Mouse (Mus musculus): ENCODE measurements around the gene Rell1.
"Not testable (repeated sequence)": the region's sequence is repeated elsewhere in the genome, so short reads cannot be mapped to it uniquely, and the experiment has no call there.

Gene Rell1

GRCm38 (mm10) chr5:63906149-63907093 lies 62.3 kb downstream of the Rell1 start:
- peak; percentile 72 for ATAC-seq (ENCODE audit: insufficient number of reproducible peaks, low FRiP score, low TSS enrichment)

GRCm38 (mm10) chr5:63903329-63903728 lies 65.4 kb downstream of the Rell1 start:
- ATAC-seq (ENCODE audit: insufficient number of reproducible peaks, low FRiP score, low TSS enrichment): no peak

- ATAC-seq (ENCODE audit: insufficient number of reproducible peaks, low FRiP score, low TSS enrichment): no peak
These were observed 70.9 kb downstream of the Rell1 start for GRCm38 (mm10) chr5:63897820-63898110.

- ATAC-seq (ENCODE audit: insufficient number of reproducible peaks, low FRiP score, low TSS enrichment): not testable (repeated sequence)
These were observed 71.5 kb downstream of the Rell1 start for GRCm38 (mm10) chr5:63897001-63897819.

- ATAC-seq (ENCODE audit: insufficient number of reproducible peaks, low FRiP score, low TSS enrichment): no peak
These were observed 76.8 kb downstream of the Rell1 start for GRCm38 (mm10) chr5:63891912-63892311.

GRCm38 (mm10) chr5:63891241-63891640 lies 77.5 kb downstream of the Rell1 start:
- no peak for ATAC-seq (ENCODE audit: insufficient number of reproducible peaks, low FRiP score, low TSS enrichment)

- ATAC-seq (ENCODE audit: insufficient number of reproducible peaks, low FRiP score, low TSS enrichment): no peak
These were observed 81.6 kb downstream of the Rell1 start for GRCm38 (mm10) chr5:63887111-63887510.

GRCm38 (mm10) chr5:63886709-63887108 lies 82.0 kb downstream of the Rell1 start:
- 0 out of 2 replicates have a peak, but pooled peaks have one; percentile 45 for ATAC-seq (ENCODE audit: insufficient number of reproducible peaks, low FRiP score, low TSS enrichment)

GRCm38 (mm10) chr5:63886292-63886691 lies 82.4 kb downstream of the Rell1 start:
- no peak for ATAC-seq (ENCODE audit: insufficient number of reproducible peaks, low FRiP score, low TSS enrichment)

- no peak for ATAC-seq (ENCODE audit: insufficient number of reproducible peaks, low FRiP score, low TSS enrichment)
These were observed 89.7 kb downstream of the Rell1 start for GRCm38 (mm10) chr5:63879026-63879425.

- no peak for ATAC-seq (ENCODE audit: insufficient number of reproducible peaks, low FRiP score, low TSS enrichment)
These were observed 92.6 kb downstream of the Rell1 start for GRCm38 (mm10) chr5:63876081-63876480.

- ATAC-seq (ENCODE audit: insufficient number of reproducible peaks, low FRiP score, low TSS enrichment): no peak
These were observed 93.8 kb downstream of the Rell1 start for GRCm38 (mm10) chr5:63874880-63875279.

GRCm38 (mm10) chr5:63872176-63872932 lies 96.3 kb downstream of the Rell1 start:
- 0 out of 2 replicates have a peak, but pooled peaks have one; percentile 52 for ATAC-seq (ENCODE audit: insufficient number of reproducible peaks, low FRiP score, low TSS enrichment)

- no peak for ATAC-seq (ENCODE audit: insufficient number of reproducible peaks, low FRiP score, low TSS enrichment)
These were observed 101.3 kb downstream of the Rell1 start for GRCm38 (mm10) chr5:63867421-63867820.

GRCm38 (mm10) chr5:63858901-63859300 lies 109.8 kb downstream of the Rell1 start:
- no peak for ATAC-seq (ENCODE audit: insufficient number of reproducible peaks, low FRiP score, low TSS enrichment)

Measured in cerebellum, adult (tissue).